Comparison of ENCODE assay signal across 22 mouse cellular contexts in genomic region chr6:30939264-30939663, GRCm38 (mm10). TPM values are rescaled to one million over a fixed set of nuclear protein-coding genes. Genes with fewer than 3 reads are reported as not detected.
"Had no signal": no experiment of that assay in that cellular context is flagged by ENCODE, and none has a peak within 500 bp of the region (broad histone marks: within the 10 kb centered on the region; RNA-seq: fewer than 3 reads in every experiment).

No protein-coding gene starts in this region.

- H3K9me3 ChIP-seq: midbrain, embryonic 13.5 days; midbrain, embryonic 15.5 days; neural tube, embryonic 12.5 days; stomach, embryonic 15.5 days had no signal

- H3K9ac ChIP-seq: lung, embryonic 14.5 days; midbrain, embryonic 13.5 days; midbrain, embryonic 15.5 days; neural tube, embryonic 12.5 days; stomach, embryonic 15.5 days had no signal

- ATAC-seq: midbrain, embryonic 13.5 days; midbrain, embryonic 15.5 days had no signal

- H3K4me3 ChIP-seq: midbrain, embryonic 13.5 days; midbrain, embryonic 15.5 days; neural tube, embryonic 12.5 days; stomach, embryonic 15.5 days had no signal

- H3K27me3 ChIP-seq: midbrain, embryonic 13.5 days; midbrain, embryonic 15.5 days; neural tube, embryonic 12.5 days; stomach, embryonic 15.5 days had no signal

- H3K4me1 ChIP-seq: midbrain, embryonic 13.5 days; midbrain, embryonic 15.5 days; neural tube, embryonic 12.5 days; stomach, embryonic 15.5 days had no signal

- H3K4me2 ChIP-seq: lung, embryonic 14.5 days; midbrain, embryonic 11.5 days; midbrain, embryonic 13.5 days; midbrain, embryonic 15.5 days; neural tube, embryonic 12.5 days; stomach, embryonic 15.5 days had no signal

- H3K27ac ChIP-seq: midbrain, embryonic 13.5 days; midbrain, embryonic 15.5 days; neural tube, embryonic 12.5 days; stomach, embryonic 15.5 days; stomach, postnatal 0 days had no signal

- DNase-seq: lung, adult 18-20 months; lung, embryonic 14.5 days; lung, postnatal 10 days; lung, postnatal 4 days; right cerebral cortex, postnatal 14 days; thymus, adult 2 months; thymus, postnatal 25 days; thymus, postnatal 4 days had no signal

- H3K36me3 ChIP-seq: midbrain, embryonic 13.5 days; midbrain, embryonic 15.5 days; neural tube, embryonic 12.5 days; stomach, embryonic 15.5 days had no signal

RNA-seq across cellular contexts. Expression of gene Klf14, which starts 19.6 kb away (rescaled TPM):
- total RNA-seq: megakaryocyte, adult 5-6 weeks; megakaryocyte-erythroid progenitor cell, adult 5-6 weeks; monocyte, adult 5-6 weeks; neutrophil, adult 5-6 weeks had no signal
- polyA plus RNA-seq: midbrain, embryonic 13.5 days; spleen, adult 2 months; urinary bladder, adult 2 months had no signal

RNA-seq across cellular contexts. Expression of gene Tsga13, which starts 23.9 kb away (rescaled TPM):
- total RNA-seq: megakaryocyte, adult 5-6 weeks; megakaryocyte-erythroid progenitor cell, adult 5-6 weeks; monocyte, adult 5-6 weeks; neutrophil, adult 5-6 weeks had no signal
- polyA plus RNA-seq: liver, embryonic 16.5 days; neural tube, embryonic 12.5 days; neural tube, embryonic 14.5 days; thymus, adult 2 months; urinary bladder, adult 2 months had no signal
